Mouse (Mus musculus) lung, postnatal 0 days (tissue): ENCODE results near the gene Schip1. TPM values are rescaled to one million over a fixed set of nuclear protein-coding genes. Genes with fewer than 3 reads are reported as not detected.

Source experiments
- ATAC-seq: fragments of 200-750 bp; cut with Nextera tagmentation; 2 replicates; pipeline ENCODE4 v1.8.0; 2017; ENCODE audit warnings: moderate library complexity
- DNase-seq: peaks from one replicate; pipeline ENCODE4 v3.0.0-alpha.2; 2016; ENCODE audit warnings: low spot score
- H3K27ac ChIP-seq: fragments of 300-500 bp; sonication (generic); 2 replicates; pipeline ENCODE4 v1.5.1; 2014; ENCODE audit warnings: antibody characterized with exemption, mild to moderate bottlenecking, low read length, mixed read lengths
- H3K27me3 ChIP-seq: fragments of 300-500 bp; sonication (generic); replicated peaks from 2 replicates; pipeline ENCODE4 v1.6.1; 2014; ENCODE audit warnings: low read length, mixed read lengths; ENCODE audit not compliant: insufficient read depth
- H3K36me3 ChIP-seq: fragments of 300-500 bp; sonication (generic); 2 replicates; pipeline ENCODE4 v1.6.1; 2014; ENCODE audit warnings: low read length, mixed read lengths; ENCODE audit not compliant: insufficient read depth
- H3K4me1 ChIP-seq: fragments of 300-500 bp; sonication (generic); 2 replicates; pipeline ENCODE4 v1.6.1; 2014; ENCODE audit warnings: antibody characterized with exemption, low read depth, low read length, mixed read lengths; ENCODE audit not compliant: insufficient read depth
- H3K4me2 ChIP-seq: fragments of 300-500 bp; sonication (generic); replicated peaks from 2 replicates; pipeline ENCODE4 v1.6.1; 2014; ENCODE audit warnings: low read depth, mild to moderate bottlenecking, low read length, moderate library complexity, mixed read lengths
- H3K4me3 ChIP-seq: fragments of 300-500 bp; sonication (generic); 2 replicates; pipeline ENCODE4 v1.5.1; 2014; ENCODE audit warnings: low read depth, low read length
- H3K9ac ChIP-seq: fragments of 300-500 bp; sonication (generic); replicated peaks from 2 replicates; pipeline ENCODE4 v1.6.1; 2014; ENCODE audit warnings: low read depth, mild to moderate bottlenecking
- H3K9me3 ChIP-seq: fragments of 300-500 bp; sonication (generic); 2 replicates; pipeline ENCODE4 v1.6.1; 2016; ENCODE audit warnings: low read length, mixed read lengths
- CTCF ChIP-seq: IDR thresholded peaks from 2 replicates; pipeline ENCODE4 v1.5.1; 2016; ENCODE audit warnings: antibody characterized with exemption, mild to moderate bottlenecking
- EP300 ChIP-seq: IDR thresholded peaks from 2 replicates; pipeline ENCODE4 v1.6.1; 2016; ENCODE audit warnings: antibody characterized with exemption, mild to moderate bottlenecking, control low read depth
- WGBS: fragments of 180-500 bp; shearing (Covaris S2); extraction: QIAGEN DNeasy Blood & Tissue Kit; methylation state at CpG from one replicate; pipeline ENCODE4 v1.1.7; 2014; 5-methylcytosine and 5-hydroxymethylcytosine counted together
- polyA plus RNA-seq: library from polyadenylated mRNA; unstranded; fragments of >200 nt; fragmentation: Nextera tagmentation; extraction: Ambion mirVana; gene quantifications from 2 replicates; pipeline ENCODE4 v1.2.1, GENCODE M21; 2015

Schip1 gene
- polyA plus RNA-seq, 1 experiment from 2014 or later: 52.2 TPM

DNA sequence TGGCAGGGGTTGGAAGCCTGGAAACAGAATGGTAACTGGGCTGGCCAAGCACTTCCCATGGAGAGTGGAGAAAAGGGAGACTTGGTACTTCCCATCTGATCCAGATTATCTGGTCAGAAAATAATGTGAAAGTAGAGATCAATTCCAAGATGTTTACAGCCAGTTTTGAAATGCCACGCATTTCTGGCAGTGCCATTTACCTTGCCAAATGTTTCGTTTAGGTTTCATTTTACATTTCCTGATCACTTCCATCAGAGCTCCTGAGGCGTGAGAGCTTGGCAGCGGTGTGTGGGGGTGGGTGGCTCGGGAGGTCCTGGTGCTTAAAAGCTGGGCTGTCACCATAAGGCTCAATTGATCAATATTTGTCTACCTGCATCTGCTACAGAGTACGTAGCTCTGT, 426.9 kb downstream of the Schip1 start:
- Histone ChIP-seq H3K27ac (peak overlapping the region; percentile 99; the same call in 1 of the 2 replicates), H3K4me3 (no peak overlapping the region), H3K4me1 (peaks cover 7% of the 10 kb centered on the region; the same call in 1 of the 2 replicates), H3K9ac (no peak overlapping the region), H3K4me2 (no peak overlapping the region), H3K27me3 (no peaks in the 10 kb centered on the region), H3K9me3 (no peaks in the 10 kb centered on the region), H3K36me3 (no peaks in the 10 kb centered on the region)
- 51% methylated on average over 6 of the region's 6 CpGs for WGBS
- no peak for ATAC-seq
- DNase-seq: no peak
- no peak for TF ChIP-seq EP300
- no peak for TF ChIP-seq CTCF

DNA sequence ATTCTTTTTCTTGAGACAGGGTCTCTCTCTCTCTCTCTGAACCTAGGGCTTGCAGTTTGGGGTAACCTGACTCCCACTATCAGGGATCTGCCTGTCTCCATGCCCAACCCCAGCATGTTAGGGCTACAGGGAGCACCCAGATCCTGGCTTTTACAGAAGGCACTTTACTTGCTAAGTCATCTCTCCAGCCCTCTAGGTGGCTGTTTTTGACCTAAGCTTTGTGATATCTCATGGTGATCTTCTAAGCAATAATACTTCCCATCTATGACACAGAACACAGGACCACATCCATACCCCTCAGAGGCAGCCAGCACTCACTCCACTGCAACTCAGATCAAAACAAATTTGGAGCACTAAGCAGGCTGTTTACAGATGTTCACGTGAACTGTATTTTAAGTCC, 427.5 kb downstream of the Schip1 start:
- no peak for TF ChIP-seq CTCF
- no peak for TF ChIP-seq EP300
- 15% methylated on average over 1 of the region's 1 CpGs for WGBS
- H3K9ac ChIP-seq: no peak overlapping the region
- H3K36me3 ChIP-seq: no peaks in the 10 kb centered on the region
- no peaks in the 10 kb centered on the region for H3K27me3 ChIP-seq
- H3K4me1 ChIP-seq: peaks cover 7% of the 10 kb centered on the region; the same call in 1 of the 2 replicates
- DNase-seq (no peak), ATAC-seq (no peak)
- peak overlapping the region; percentile 99 for H3K27ac ChIP-seq
- no peaks in the 10 kb centered on the region for H3K9me3 ChIP-seq
- H3K4me3 ChIP-seq: no peak overlapping the region
- peak overlapping the region; percentile 92; the same call in 1 of the 2 replicates for H3K4me2 ChIP-seq

DNA sequence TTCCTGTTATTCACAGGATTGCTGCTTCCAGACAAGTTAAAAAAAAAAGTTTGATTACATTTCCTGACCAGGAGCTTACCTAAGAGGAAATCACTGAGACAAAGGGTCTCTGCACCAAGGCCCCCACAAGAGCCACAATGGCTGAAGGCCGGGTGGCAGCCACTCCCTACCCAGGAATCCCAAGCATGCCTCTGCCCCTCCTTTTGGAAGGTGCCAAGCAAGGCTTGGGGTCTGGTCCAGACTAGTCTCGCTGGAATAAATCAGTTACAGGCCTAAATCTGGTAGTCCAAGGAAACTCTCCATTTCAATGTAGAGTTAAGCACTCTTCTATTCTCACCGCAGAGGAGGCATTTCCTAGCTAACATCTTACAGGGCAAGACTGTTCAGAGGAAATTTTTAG, 427.9 kb downstream of the Schip1 start:
- 19% methylated on average over 3 of the region's 3 CpGs for WGBS
- peak; percentile 69 for DNase-seq
- peak overlapping the region; percentile 92 for H3K4me2 ChIP-seq
- H3K36me3 ChIP-seq: no peaks in the 10 kb centered on the region
- H3K27me3 ChIP-seq: no peaks in the 10 kb centered on the region
- H3K4me1 ChIP-seq: peaks cover 7% of the 10 kb centered on the region; the same call in 1 of the 2 replicates
- peak overlapping the region; percentile 99 for H3K27ac ChIP-seq
- peak overlapping the region; percentile 8; the same call in 1 of the 2 replicates for H3K9ac ChIP-seq
- no peak for TF ChIP-seq CTCF
- TF ChIP-seq EP300: no peak; the same call in 1 of the 2 replicates
- peak; percentile 29 for ATAC-seq
- no peaks in the 10 kb centered on the region for H3K9me3 ChIP-seq
- H3K4me3 ChIP-seq: peak overlapping the region; percentile 83

DNA sequence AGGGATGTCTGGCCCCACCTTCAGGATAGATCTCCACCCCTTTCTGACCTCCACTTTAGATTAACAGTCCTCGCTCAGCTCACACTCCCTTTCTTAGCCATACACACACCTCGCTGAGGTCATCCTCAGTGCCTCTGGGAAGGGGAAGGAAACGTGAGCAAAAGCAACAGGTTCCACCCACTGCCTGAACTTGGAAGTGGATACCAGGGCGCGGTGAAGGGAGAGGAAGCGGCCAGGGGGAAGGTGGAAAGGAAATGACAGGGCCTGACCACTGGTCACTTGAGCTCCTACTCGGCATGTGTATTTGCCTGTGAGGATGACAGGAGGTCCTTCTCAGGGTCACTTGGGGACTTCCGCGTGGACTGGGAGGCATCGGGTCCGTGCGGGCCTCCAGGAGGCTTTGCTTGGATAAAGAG, 428.6 kb downstream of the Schip1 start:
- no peaks in the 10 kb centered on the region for H3K27me3 ChIP-seq
- 2% methylated on average over 11 of the region's 12 CpGs for WGBS
- TF ChIP-seq CTCF (peak; percentile 37; the same call in 1 of the 2 replicates), EP300 (peak; percentile 78)

GRCm38 (mm10) chr3:68493586-68494295, 429.1 kb downstream of the Schip1 start:
- peak overlapping the region; percentile 83 for H3K4me3 ChIP-seq
- H3K4me1 ChIP-seq: peaks cover 7% of the 10 kb centered on the region; the same call in 1 of the 2 replicates
- ATAC-seq: peak; percentile 77
- peak; percentile 91 for DNase-seq
- peak overlapping the region; percentile 99 for H3K27ac ChIP-seq
- WGBS: under 1% methylated on average over 40 of the region's 70 CpGs
- H3K9ac ChIP-seq: peak overlapping the region; percentile 88
- peak overlapping the region; percentile 92 for H3K4me2 ChIP-seq
- no peaks in the 10 kb centered on the region for H3K27me3 ChIP-seq
- no peaks in the 10 kb centered on the region for H3K36me3 ChIP-seq
- no peaks in the 10 kb centered on the region for H3K9me3 ChIP-seq
- TF ChIP-seq CTCF: peak; percentile 50
- TF ChIP-seq EP300: no peak

More for the DNA sequence above, 428.6 kb downstream of the Schip1 start:
- DNase-seq (peak; percentile 95), ATAC-seq (peak; percentile 79)
- peaks cover 7% of the 10 kb centered on the region; the same call in 1 of the 2 replicates for H3K4me1 ChIP-seq
- H3K9ac ChIP-seq: peak overlapping the region; percentile 88
- H3K36me3 ChIP-seq: no peaks in the 10 kb centered on the region
- no peaks in the 10 kb centered on the region for H3K9me3 ChIP-seq
- peak overlapping the region; percentile 83 for H3K4me3 ChIP-seq
- H3K27ac ChIP-seq: peak overlapping the region; percentile 99
- peak overlapping the region; percentile 92 for H3K4me2 ChIP-seq

DNA sequence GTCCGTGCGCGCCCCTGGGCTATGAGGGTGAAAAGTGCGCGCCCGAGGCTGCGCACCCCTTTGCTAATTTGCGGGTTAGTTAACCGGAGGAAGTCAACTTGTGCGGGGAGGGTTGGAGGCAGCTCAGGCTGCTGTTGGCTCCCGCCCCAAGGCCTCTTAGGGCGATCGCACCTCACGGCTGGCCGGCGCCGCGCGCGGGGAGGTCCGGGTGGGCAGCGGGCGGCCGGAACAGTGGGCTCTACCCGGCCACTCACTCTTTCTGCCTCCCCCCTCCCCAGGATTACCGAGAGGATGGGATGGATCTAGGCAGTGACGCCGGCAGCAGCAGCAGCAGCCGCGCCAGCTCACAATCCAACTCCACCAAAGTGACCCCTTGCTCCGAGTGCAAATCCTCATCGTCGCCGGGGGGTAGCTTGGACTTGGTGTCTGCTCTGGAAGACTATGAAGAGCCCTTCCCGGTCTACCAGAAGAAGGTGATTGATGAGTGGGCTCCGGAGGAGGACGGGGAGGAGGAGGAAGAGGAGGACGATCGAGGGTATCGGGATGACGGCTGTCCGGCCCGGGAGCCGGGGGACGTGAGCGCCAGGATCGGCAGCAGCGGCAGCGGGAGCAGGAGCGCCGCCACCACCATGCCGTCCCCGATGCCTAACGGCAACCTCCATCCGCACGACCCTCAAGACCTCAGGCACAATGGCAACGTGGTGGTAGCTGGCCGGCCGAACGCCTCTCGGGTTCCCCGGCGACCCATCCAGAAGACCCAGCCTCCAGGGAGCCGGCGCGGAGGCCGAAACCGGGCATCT, 429.9 kb downstream of the Schip1 start:
- TF ChIP-seq EP300: no peak
- H3K4me3 ChIP-seq: peak overlapping the region; percentile 83
- H3K9ac ChIP-seq: peak overlapping the region; percentile 88
- no peaks in the 10 kb centered on the region for H3K27me3 ChIP-seq
- H3K9me3 ChIP-seq: no peaks in the 10 kb centered on the region
- peaks cover 7% of the 10 kb centered on the region; the same call in 1 of the 2 replicates for H3K4me1 ChIP-seq
- no peaks in the 10 kb centered on the region for H3K36me3 ChIP-seq
- DNase-seq (peak; percentile 54), ATAC-seq (peak; percentile 6; the same call in 1 of the 2 replicates)
- WGBS: under 1% methylated on average over 62 of the region's 68 CpGs
- peak overlapping the region; percentile 92 for H3K4me2 ChIP-seq
- H3K27ac ChIP-seq: peak overlapping the region; percentile 99
